Comparison of ENCODE assay signal across 16 mouse cellular contexts in the genomic region with DNA sequence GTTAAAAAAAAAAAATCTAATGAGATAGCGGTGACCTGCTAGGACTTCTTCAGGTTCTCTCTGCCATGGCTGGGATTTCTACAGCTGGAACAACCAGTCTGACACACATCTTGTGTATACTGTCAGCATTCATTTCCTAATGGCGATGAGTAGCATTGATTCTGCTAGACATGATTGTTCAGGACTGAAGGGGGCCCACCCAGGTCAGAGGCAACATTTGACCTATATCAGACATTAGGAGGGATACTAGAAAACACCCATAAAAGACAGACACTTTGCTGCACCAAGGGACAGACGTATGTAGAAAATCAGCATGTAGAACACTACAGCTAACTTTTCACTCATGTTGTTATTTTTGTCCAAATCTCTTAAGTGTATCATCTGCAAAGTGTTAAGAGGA.
"Had no signal": no experiment of that assay in that cellular context is flagged by ENCODE, and none has a peak within 500 bp of the region (broad histone marks: within the 10 kb centered on the region; RNA-seq: fewer than 3 reads in every experiment).

No protein-coding gene starts in this region.

- H3K4me2 ChIP-seq: neural tube, embryonic 12.5 days; neural tube, embryonic 13.5 days; neural tube, embryonic 15.5 days; stomach, embryonic 15.5 days had no signal

- H3K9ac ChIP-seq: neural tube, embryonic 12.5 days; neural tube, embryonic 13.5 days; neural tube, embryonic 15.5 days; stomach, embryonic 15.5 days had no signal

- H3K9me3 ChIP-seq: neural tube, embryonic 12.5 days; neural tube, embryonic 13.5 days; neural tube, embryonic 15.5 days; stomach, embryonic 15.5 days had no signal

- H3K27ac ChIP-seq: neural tube, embryonic 12.5 days; neural tube, embryonic 13.5 days; neural tube, embryonic 15.5 days; stomach, embryonic 15.5 days; stomach, postnatal 0 days had no signal

- H3K4me3 ChIP-seq: neural tube, embryonic 12.5 days; neural tube, embryonic 13.5 days; neural tube, embryonic 15.5 days; stomach, embryonic 15.5 days had no signal

- H3K27me3 ChIP-seq: neural tube, embryonic 12.5 days; neural tube, embryonic 13.5 days; neural tube, embryonic 15.5 days; stomach, embryonic 15.5 days had no signal

- H3K4me1 ChIP-seq: stomach, embryonic 15.5 days had no signal

- H3K36me3 ChIP-seq: neural tube, embryonic 12.5 days; neural tube, embryonic 13.5 days; neural tube, embryonic 15.5 days; stomach, embryonic 15.5 days had no signal

- DNase-seq: right cerebral cortex, adult 18-20 months; right cerebral cortex, postnatal 14 days; right cerebral cortex, postnatal 25 days; right cerebral cortex, postnatal 4 days; spleen, adult 18-20 months; thymus, adult 18-20 months; thymus, adult 2 months; thymus, postnatal 14 days; thymus, postnatal 25 days; thymus, postnatal 36 days; thymus, postnatal 4 days had no signal
